Mouse (Mus musculus): ENCODE data around the gene Cenpa.
"Not testable (repeated sequence)": the region's sequence is repeated elsewhere in the genome, so short reads cannot be mapped to it uniquely, and the experiment has no call there.

The Cenpa gene

DNA sequence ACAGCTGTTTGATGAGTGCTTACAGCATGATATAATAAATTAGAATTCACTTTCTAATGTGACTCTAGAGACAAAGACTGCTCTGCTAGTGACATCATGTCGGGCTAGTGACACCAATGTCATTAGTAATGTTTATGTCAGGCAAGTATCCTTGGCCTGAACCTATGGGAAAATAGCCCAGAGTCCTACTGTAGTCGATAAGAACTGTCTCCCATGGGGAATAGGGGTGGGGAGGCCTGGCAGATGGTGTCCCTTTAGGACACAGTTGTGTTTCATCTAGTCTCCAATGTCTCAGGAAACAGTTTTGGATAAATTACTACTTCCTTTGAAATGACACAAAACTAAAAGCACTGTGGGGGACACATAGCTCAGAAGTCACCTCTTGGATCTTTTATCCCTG lies 20.5 kb upstream of the Cenpa start:
- no peak for DNase-seq (ENCODE audit: low spot score in 2 of 2)

DNA sequence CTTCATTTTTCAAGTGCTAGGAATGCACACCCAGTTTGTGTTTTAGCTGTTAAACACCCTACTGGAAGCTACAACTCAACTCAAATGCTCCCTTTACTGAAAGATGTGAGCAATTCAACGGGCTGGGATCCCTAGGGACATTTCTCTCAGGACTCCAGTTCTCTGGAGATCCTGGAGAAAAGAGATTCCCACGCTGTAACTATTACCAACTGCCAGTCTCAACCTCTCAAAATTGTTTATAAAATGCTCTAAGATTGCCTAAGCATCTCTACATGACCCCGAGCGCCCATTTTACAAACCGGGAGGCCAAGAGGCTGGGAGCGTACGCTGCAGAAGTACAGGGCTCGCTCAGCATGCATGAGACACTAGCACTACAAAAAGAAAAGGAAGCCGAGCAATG lies 19.2 kb upstream of the Cenpa start:
- no peak for DNase-seq (ENCODE audit: low spot score in 2 of 2)

DNA sequence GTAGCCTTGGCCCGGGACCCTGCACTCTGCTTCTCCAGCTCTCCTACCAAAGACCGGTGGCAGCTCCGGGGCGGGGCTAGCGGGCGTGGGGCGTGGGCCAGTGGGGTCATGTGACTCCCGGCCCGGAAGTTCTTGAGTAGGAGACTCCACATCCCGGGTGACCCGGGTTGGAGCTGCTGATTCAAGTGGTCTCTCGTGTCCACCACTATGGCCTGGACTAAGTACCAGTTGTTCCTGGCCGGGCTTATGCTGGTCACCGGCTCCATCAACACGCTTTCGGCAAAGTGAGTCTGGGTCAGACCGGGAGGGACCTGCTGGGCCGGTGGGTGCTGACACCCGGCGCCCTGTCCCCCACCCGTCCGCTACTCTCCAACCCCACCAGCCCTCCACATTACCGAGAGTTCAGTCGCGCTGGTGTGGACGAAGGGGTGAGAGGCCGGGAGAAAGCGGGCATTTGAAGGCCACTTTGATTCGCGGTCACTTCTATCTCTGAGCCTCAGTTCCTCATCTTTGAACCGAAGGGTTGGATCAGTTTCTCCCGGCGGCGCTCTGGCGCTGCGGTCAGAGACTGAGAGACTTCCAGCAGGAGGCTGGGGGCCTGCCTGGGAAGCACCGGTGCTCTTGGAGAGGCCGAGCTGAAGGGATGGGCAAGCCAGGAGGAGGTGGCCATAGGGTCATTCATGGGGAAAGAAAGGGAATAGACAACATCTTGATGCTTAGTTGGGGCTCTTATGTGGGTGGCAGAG lies 18.6 kb upstream of the Cenpa start, which contains the start of gene Slc35f6:
Gene Slc35f6, plus strand, starts transcription at position 119 of the 746 bp plus-strand sequence.
- peak; percentile 81 to 86 for DNase-seq (ENCODE audit: low spot score in 2 of 2)

DNA sequence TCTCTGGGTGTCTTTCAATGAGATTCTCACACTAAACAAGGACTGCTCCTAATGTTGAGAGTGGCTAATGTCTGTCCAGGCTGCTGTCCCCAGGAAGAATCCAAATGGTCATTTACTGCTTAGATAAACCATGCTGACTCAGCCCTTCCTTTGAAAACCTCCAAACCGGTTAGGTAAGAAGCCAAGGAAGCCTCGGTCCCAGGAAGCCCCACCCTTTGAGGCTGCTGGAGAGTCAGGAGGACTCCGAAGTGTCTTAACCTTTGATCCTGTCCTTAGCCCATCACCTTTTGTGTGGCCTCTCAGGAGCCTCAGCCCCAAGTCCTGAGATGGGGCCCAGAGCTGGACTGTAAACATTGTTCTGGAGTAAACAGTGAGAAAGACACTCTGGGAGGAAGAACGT lies 17.0 kb upstream of the Cenpa start:
- DNase-seq (ENCODE audit: low spot score in 2 of 2), result no peak

DNA sequence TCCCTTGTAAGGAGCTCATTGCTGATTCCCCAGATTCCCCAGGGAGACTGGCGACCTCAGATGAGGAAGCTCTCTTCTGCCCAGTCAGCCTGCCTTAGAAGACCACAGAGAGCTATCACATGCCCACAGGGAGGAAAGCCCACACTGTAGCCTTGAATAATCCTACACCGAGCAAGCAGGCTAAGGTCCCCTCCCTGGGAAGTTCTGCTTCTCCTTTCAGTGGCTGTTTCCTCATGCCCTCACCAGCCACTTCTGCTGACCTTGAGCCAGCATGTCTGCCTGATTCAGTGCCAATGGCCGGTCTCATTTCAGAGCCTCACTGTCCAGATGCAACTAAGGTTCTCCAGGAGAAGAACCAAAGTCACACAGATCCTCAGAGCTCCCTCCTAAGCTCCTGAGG lies 15.8 kb upstream of the Cenpa start:
- DNase-seq (ENCODE audit: low spot score in 2 of 2), result no peak

DNA sequence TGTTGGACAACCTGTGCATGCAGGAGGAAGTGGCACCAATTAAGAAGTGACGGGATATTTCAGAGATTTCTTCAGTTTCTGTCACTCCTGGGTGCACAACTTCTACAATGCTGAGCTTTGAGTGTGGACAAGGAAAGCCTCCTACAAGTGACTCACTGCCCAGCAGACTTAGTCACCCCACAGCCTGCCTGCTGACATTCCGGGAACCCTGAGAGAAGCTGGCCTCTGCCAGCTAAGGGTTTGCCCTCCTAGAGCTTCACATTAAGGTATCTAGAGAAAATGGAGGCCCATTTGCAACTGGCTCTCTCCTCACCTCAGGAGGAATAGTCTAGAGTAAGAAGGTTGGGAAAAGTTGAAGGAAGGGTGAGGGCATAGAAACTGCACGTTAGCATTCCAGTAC lies 15.0 kb upstream of the Cenpa start:
- DNase-seq (ENCODE audit: low spot score in 2 of 2), result no peak

DNA sequence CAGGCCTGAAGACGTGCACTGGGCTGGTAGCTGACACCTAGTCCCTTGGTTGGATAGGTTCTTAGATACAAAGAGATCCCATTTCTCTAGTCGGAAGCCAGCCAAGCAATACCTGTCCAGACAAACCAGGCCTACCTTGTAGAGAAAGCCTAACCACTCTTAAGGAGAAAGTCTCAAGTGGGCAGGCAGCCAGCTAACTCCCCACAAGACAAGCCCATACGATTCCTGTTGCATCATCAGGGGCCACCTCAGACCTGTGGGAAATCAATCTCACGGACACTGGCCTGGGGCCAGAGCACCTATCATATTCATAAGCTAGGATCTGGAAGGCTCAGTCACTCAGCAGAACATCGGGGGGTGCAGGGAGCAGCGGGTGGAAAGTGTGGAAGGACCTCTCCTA lies 13.3 kb upstream of the Cenpa start:
- DNase-seq (ENCODE audit: low spot score in 2 of 2), result no peak

DNA sequence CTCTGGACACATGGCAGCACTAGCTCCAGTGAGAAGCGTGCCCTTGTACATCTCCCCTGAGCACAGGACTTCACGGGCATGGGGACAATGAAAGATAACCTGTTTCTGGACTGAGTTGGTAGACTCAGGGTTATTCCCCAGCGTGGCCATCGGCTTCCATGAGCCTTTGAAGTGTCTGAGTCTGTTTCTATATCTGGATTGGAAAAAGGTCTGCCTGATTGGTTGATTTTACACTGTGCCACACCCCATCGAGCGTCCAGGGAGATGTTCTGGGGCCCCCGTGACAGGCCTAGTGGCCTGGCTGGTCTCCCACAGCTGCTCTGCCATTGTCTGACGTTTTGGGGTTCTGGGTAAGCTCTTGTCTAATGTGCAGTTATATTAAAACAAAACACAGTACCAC lies 11.5 kb upstream of the Cenpa start:
- no peak for DNase-seq (ENCODE audit: low spot score in 2 of 2)

DNA sequence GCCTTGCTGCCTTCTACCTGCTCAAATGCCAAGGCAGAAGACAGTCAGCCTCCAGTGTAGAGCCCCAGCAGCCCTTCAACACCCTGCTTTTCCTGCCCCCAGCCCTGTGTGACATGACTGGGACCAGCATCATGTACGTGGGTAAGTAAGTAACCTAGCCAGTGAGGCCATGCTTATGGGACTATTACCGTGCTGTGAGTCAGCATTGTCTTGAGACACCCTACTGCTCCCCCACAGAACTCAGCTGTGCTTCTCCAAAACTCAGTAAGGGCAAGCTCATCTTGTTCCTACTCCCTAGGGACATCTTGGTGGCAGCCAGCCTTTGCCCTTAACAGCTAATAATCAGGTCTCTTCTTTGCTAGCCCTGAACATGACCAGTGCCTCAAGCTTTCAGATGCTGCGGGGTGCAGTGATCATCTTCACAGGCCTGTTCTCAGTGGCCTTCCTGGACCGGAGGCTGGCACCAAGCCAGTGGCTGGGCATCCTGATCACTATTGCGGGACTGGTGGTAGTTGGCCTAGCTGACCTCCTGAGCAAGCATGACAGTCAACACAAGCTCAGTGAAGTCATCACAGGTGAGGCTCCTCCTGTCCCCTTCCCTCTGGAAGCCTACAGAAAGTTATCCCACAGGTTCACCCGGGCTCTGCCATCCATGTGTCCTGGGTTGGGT lies 10.9 kb upstream of the Cenpa start:
- DNase-seq (ENCODE audit: low spot score in 2 of 2), result no peak

DNA sequence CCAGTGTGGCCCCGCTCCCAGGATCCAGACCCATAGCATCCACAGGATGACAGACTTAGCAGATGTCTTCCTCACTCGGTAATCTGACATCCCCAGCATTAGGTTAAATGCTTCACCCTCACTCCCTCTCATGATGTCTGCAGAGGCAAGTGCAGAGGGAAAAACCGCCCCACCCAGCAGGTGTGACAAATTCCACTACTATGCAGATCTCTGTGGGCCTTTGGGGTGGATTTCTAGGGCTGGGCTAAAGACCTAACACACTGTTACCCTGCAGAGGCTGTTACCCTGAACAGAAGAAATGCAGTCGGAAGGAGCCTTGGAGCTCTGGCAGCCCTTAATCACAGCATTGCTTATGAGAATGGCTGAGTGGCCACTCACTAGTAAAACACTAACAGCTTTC lies 7.5 kb upstream of the Cenpa start:
- no peak for DNase-seq (ENCODE audit: low spot score in 2 of 2)

DNA sequence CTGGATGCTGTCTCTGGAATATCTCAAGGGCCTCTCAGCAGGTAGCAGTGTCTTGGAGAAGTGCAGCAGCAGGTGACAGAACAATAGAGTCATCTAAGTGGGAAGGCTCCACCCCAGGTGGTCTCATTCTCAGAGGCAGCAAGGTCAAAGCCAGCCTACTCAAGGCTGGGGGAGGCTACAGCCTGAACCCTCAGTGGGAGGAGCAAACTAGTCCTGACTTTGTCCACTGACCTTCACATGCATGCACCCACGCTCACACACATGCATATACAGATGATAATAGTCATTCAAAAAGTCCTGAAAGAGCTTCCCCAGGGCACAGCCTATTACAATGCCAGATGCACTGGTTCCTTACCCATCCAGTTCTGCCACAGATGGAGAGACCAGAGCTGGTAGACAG lies 6.3 kb upstream of the Cenpa start:
- no peak for DNase-seq (ENCODE audit: low spot score in 2 of 2)

DNA sequence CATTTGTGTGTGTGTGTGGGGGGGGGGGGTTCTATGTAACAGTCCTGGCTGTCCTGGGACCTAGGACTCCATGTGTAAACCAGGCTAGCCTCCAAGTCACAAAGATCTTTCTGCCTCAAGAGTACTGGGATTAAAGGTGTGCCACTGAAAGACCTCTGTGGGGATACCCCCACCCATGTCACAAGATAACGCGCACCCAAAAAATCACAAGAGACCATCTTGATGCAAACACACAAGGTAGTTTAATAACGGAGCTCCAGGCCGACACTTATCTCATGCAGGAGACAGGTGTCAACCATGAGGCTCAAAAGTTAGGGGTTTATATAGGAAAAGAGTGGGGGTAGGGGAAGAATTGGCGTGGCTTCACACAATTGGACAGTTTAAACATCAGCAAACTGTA lies 5.8 kb upstream of the Cenpa start:
- DNase-seq (ENCODE audit: low spot score in 2 of 2), result no peak

DNA sequence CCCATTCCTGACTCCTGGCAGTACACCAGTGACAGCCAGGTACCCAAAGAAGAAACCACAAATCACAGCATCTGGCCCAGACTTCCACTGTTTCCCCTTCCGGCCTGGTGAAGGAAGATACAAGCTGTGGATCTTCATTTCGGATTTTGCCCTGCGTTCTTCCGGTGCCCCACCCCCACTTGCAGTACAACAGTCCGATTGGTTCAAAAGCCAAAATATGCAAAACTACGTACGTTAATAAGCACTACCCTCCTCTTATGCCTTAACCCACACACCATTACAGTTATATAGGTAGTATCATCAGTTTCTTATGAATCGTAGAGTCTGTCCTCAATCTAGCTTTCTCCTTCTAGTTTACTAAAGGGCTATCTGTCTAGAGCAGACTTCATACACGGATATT lies 1.2 kb upstream of the Cenpa start:
- DNase-seq (ENCODE audit: low spot score in 2 of 2), result no peak

DNA sequence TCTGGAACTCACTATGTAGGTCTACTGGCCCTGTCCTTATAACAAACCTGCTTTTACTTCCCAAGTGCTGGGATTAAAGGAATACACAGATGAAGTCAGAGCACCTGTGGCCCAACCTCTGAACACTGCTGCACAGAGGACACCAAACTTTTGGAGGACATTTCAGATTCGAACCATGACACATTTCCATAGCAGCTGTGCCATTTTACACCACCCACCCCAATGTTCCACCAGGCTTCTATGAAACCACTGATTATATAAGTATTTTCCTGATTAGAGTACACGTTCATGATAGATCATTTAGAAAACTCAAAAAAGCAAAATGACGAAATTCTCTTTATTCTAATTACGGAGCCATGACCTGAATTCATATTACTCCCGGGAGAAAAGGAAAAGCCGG lies 609 bp upstream of the Cenpa start:
- no peak for DNase-seq (ENCODE audit: low spot score in 2 of 2)

DNA sequence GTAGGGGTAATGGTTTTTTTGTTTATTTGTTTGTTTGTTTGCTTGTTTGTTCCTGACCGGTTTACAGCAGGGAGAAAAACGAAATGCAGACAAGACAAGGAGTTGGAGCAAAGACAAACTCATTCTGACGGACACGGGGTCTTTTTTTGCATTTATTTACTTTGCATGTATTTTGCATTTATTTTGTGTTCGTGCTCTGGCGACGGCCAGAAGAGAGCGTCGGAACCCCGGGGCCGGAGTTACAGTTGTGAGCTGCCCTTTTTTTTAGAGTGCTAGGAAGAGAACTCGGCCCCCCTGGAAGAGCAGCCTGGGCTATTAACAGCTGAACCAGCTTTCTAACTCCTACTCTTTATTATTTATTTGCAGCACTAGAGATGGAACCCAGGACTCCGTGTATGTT lies 638 bp downstream of the Cenpa start:
- no peak for DNase-seq (ENCODE audit: low spot score in 2 of 2)

DNA sequence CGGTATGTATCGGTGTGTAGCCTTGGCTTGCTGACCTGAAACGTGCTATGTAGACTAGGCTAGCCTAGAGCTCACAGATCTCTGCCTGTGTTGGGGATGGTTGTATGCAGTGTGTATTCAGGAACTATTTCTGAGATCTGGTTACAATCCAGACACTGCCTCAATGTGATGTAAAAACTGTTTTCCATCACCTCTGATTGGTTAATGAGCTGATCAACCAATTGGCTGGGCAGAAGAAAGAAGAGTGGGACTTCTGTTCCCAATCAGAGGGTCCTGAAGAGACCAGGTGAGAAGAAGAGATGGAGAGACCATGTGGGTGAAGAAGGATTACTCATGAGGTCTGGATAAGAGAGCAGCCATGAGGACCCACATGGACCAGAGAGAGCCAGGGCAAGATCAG lies 1.1 kb downstream of the Cenpa start:
- DNase-seq (ENCODE audit: low spot score in 2 of 2), result no peak

DNA sequence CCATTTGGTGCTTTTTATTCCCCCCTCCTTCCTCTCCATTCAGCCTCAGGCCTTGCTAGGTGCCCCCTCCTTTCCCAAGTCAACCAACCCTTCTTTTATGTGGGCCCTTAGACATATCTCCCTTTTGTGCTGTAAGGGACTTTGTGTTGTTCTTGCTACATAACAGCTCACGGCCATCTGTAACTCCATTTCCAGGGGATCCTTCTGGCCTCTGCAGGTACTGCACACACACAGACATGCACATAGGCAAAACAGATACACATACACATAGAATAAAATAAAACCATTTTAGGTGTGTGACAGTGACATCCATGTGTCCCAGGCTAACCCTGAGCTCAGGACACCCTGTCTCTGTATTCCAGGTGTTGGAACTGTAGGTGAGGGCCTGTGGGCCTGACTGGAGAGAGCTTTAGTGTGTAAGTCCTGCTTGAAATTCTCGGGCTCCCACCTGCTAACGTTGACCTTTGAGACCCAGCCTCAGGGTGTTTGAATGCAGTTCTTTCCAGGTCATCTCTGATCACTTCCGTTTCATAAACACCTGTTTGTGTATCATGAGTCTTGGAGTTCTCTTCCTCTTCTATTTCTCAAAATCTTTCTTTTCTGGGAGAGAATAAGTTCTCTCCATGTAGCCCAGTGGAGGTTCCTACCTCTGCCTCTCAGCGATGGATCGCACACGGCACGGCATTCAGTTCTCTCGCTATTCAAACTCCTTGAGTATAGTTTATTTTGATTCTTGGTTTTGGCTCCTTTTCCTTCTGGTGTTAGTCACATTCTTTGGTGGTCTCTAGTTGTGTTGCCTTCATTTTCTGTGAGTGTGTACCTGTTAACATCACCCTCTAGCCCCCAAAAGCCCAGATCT lies 2.3 kb downstream of the Cenpa start:
- no peak for DNase-seq (ENCODE audit: low spot score in 2 of 2)

DNA sequence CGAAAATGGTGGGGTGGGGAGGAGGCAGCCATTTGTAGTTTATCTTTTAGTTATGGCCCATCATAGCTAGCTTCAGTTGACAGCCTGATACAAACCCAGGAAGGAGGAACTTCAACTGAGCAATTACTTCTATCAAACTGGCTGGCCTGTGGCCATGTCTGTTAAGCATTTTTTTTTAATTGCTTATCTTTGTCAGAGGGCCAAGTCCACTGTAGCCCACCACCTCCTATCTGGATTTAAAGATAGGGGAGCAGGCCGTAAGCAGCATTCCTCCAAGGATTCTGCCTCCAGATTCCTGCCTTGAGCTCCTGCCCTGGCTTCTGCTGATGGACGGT lies 2.9 kb downstream of the Cenpa start:
- DNase-seq (ENCODE audit: low spot score in 2 of 2), result no peak

DNA sequence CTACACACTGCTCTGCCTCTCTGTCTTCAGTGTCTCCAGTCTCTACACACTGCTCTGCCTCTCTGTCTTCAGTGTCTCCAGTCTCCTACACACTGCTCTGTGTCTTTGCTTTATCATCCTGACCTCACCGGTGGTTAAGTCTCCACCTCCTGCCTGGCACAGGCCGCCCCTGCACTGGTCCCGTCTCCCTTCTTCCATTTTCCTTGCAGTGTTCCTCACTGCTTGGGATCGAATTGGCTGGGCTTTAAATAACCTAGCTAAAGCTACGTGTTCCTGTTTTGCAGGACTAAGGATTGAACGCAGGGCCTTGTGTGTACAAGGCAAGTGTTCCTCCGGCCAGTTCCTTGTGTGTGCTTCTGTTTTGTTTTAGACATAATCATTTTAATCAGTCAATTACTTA lies 3.5 kb downstream of the Cenpa start:
- no peak for DNase-seq (ENCODE audit: low spot score in 2 of 2)

DNA sequence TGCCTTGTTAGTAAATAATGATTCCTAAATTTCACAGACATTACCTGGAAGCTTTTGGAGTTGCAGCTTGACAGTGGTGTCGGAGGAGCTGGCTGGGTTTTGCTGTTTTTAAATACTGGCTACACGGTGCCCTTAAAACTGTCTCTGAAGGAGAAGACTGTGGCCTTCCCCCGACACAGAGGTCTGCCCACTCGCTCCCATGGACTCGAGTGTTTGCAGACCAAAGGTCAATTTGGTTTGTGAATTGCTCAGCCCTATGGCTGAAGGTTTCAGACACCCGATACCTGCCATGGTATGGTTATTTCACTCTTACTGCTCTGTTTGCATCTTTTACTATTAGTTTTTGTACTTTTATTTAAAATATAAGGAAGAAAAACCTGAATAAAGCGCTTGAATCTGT lies 7.4 kb downstream of the Cenpa start:
- no peak for DNase-seq (ENCODE audit: low spot score in 2 of 2)

DNA sequence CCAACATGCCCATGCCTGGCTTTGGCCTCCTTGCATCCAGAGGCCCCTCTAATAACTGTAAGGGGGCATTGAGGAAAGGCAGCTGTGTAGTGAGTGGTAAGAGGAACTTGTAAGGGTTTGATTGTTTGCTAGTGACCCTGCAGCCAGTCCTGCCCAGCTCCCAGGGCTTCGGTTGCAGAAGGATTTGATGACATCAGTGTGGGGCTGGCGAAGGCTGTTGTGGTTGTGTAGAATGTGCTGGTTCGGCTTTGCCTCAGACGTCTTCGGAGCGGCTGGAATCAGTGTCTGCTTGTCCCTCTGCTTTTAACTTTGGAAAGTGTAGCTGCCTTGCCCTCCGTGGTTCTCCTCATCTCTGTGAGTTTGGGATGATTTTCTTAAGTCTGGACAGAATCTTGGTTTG lies 10.2 kb downstream of the Cenpa start:
- no peak for DNase-seq (ENCODE audit: low spot score in 2 of 2)

DNA sequence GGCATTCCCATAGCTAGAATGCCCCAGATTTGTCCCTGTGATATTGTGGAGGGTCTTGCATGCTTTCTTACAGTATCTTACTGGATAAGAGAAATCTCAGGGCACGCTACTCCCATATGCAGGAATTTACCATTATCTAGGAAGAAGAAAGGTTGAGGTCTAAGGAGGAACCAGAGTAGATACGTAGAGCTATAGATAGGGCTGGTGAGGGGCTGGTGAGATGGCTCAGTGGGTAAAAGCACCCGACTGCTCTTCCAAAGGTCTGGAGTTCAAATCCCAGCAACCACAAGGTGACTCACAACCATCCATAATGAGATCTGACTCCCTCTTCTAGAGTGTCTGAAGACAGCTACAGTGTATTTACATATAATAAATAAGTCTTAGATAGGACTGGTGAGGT lies 11.5 kb downstream of the Cenpa start:
- not testable (repeated sequence) for DNase-seq (ENCODE audit: low spot score in 2 of 2)

DNA sequence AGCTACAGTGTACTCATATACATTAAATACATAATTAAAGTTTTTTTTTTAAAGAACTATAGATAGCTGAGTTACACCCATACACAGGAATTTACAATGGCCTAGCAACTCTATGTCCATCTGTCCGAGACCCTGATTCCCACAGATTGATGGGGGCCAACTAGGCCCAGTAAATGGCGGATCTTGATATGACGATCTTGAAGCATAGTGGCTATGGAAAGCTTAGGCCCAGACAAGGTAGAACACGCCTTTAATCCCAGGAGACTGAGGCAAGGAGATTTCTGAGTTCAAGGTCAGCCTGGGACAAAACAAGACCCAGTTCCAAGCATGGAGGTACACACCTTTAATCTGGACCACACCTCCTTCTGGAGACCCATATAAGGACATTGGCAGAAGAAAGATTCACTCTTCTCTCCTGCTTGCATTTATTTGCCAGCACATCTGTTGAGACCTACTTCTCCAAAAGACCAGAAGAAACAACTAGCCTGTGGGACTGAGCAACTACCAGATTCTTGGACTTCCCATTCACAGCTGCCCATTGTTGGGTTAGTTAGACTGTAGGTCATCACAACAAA lies 12.2 kb downstream of the Cenpa start:
- DNase-seq (ENCODE audit: low spot score in 2 of 2), result no peak

Measured in natural killer cell, adult 2 months (primary cell).